Mouse (Mus musculus) midbrain, embryonic 12.5 days (tissue): ENCODE results near the gene Raph1. TPM values are rescaled to one million over a fixed set of nuclear protein-coding genes. Genes with fewer than 3 reads are reported as not detected.
A peak's percentile ranks its signal among the peaks of the same experiment; 100 is the strongest.

Source experiments
- ATAC-seq: fragments of 200-750 bp; cut with Nextera tagmentation; 2 replicates; pipeline ENCODE4 v1.8.0; 2017; ENCODE audit warnings: low read depth, moderate TSS enrichment, moderate library complexity; ENCODE audit not compliant: low FRiP score
- H3K27ac ChIP-seq: fragments of 300-500 bp; sonication (generic); replicated peaks from 2 replicates; pipeline ENCODE4 v1.5.1; 2016; ENCODE audit warnings: mild to moderate bottlenecking
- H3K27me3 ChIP-seq: fragments of 300-500 bp; sonication (generic); 2 replicates; pipeline ENCODE4 v1.6.1; 2016; ENCODE audit warnings: mild to moderate bottlenecking
- H3K36me3 ChIP-seq: fragments of 300-500 bp; sonication (generic); 2 replicates; pipeline ENCODE4 v1.6.1; 2016
- H3K4me1 ChIP-seq: fragments of 300-500 bp; sonication (generic); 2 replicates; pipeline ENCODE4 v1.6.1; 2016
- H3K4me2 ChIP-seq: fragments of 300-500 bp; sonication (generic); replicated peaks from 2 replicates; pipeline ENCODE4 v1.6.1; 2016; ENCODE audit warnings: mild to moderate bottlenecking, moderate library complexity
- H3K4me3 ChIP-seq: fragments of 300-500 bp; sonication (generic); 2 replicates; pipeline ENCODE4 v1.5.1; 2016; ENCODE audit warnings: mild to moderate bottlenecking
- H3K9ac ChIP-seq: fragments of 300-500 bp; sonication (generic); replicated peaks from 2 replicates; pipeline ENCODE4 v1.6.1; 2016; ENCODE audit warnings: mild to moderate bottlenecking, moderate library complexity
- H3K9me3 ChIP-seq: fragments of 300-500 bp; sonication (generic); 2 replicates; pipeline ENCODE4 v1.6.1; 2016; ENCODE audit warnings: mild to moderate bottlenecking
- WGBS: fragments of 180-500 bp; shearing (Covaris S2); methylation state at CpG from one replicate; pipeline ENCODE4 v1.1.7; 2016; 5-methylcytosine and 5-hydroxymethylcytosine counted together
- polyA plus RNA-seq: library from polyadenylated mRNA; unstranded; fragments of >200 nt; fragmentation: Nextera tagmentation; extraction: Ambion mirVana; gene quantifications from 2 replicates; pipeline ENCODE4 v1.2.1, GENCODE M21; 2016

Raph1 gene
- polyA plus RNA-seq, 1 experiment from 2014 or later, result 24.9 TPM

- WGBS, result 95% methylated on average over 6 of the region's 6 CpGs
- H3K27me3 ChIP-seq, result no peaks in the 10 kb centered on the region
- H3K9ac ChIP-seq, result no peak overlapping the region
- H3K4me1 ChIP-seq, result no peaks in the 10 kb centered on the region
- no peak overlapping the region for H3K27ac ChIP-seq
- ATAC-seq, result no peak
- 0 out of 2 replicates have a peak, but pooled peaks cover 2% of the 10 kb centered on the region for H3K9me3 ChIP-seq
- H3K4me3 ChIP-seq, result no peak overlapping the region
- H3K4me2 ChIP-seq, result no peak overlapping the region
- no peaks in the 10 kb centered on the region for H3K36me3 ChIP-seq
Observed at GRCm38 (mm10) chr1:60593101-60593500, 26.2 kb upstream of the Raph1 start.

DNA sequence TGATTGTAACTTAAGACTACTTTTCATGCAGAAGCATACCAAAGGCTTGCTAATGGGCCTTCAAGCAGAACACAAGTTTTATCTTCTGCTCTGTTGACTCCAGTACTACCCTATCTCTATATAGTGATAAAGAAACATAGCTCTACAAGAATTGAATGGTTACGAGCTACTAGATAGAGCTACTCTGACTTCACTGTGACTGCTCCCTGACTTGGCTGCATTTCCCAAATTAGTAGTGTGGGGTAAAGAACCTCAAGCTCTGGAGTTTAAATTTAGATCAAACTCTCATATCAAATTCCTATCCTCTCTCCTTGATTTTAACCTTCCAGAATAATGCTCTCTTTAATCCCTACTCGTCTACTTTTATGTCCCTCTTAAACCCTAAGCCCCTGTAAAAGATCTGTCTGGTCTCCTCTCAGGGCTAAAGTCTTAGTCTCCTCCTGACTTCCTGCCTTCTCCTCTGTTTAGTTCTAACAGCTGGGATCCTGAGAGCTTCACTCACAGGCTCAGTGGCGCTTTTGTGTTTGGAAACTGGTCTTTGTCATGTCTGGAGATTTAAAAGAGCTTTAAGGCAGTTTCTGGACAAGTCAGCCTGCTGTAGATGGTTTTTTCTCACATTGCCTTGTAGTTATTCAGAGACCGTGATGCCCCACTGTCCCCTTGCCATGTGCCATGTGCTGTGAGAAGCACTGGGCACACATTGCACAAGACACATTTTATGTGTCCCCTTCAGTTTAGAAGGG lies 22.2 kb upstream of the Raph1 start:
- no peak overlapping the region for H3K27ac ChIP-seq
- WGBS, result 55% methylated on average over 4 of the region's 4 CpGs
- no peak overlapping the region for H3K9ac ChIP-seq
- ATAC-seq, result no peak
- 0 out of 2 replicates have a peak, but pooled peaks cover 2% of the 10 kb centered on the region for H3K9me3 ChIP-seq
- no peaks in the 10 kb centered on the region for H3K36me3 ChIP-seq
- H3K27me3 ChIP-seq, result no peaks in the 10 kb centered on the region
- no peaks in the 10 kb centered on the region for H3K4me1 ChIP-seq
- H3K4me2 ChIP-seq, result no peak overlapping the region
- H3K4me3 ChIP-seq, result no peak overlapping the region

DNA sequence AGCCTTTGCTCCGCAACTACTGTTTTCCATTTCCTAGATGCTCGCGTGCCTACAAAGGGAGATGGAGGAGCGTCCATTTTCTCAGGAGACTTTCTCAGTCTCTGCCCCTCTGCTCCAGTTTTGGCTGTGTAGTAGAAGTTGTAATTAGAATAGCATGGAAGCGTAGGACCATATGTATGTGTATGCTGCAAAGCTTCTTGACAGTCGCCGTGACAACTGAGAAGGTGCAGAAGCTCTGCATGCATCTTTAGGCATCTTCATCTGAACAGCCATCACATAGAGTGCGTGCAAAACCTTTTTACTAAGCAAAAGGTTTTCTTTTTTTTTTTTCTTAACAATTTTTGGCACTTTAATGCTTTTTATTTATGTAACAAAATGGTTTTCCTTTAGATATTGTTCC lies 14.1 kb upstream of the Raph1 start:
- H3K4me2 ChIP-seq, result no peak overlapping the region
- H3K9me3 ChIP-seq, result no peaks in the 10 kb centered on the region
- H3K4me1 ChIP-seq, result no peaks in the 10 kb centered on the region
- 91% methylated on average over 8 of the region's 8 CpGs for WGBS
- no peak overlapping the region for H3K9ac ChIP-seq
- H3K36me3 ChIP-seq, result no peaks in the 10 kb centered on the region
- no peak overlapping the region for H3K27ac ChIP-seq
- H3K4me3 ChIP-seq, result no peak overlapping the region
- H3K27me3 ChIP-seq, result no peaks in the 10 kb centered on the region
- no peak for ATAC-seq

GRCm38 (mm10) chr1:60579886-60580285 lies 13.0 kb upstream of the Raph1 start:
- no peak for ATAC-seq
- H3K27me3 ChIP-seq, result no peaks in the 10 kb centered on the region
- 75% methylated on average over 1 of the region's 1 CpGs for WGBS

GRCm38 (mm10) chr1:60572699-60573098 lies 5.8 kb upstream of the Raph1 start:
- Histone ChIP-seq H3K27ac (no peak overlapping the region), H3K27me3 (0 out of 2 replicates have a peak, but pooled peaks cover 4% of the 10 kb centered on the region), H3K36me3 (no peaks in the 10 kb centered on the region), H3K4me3 (no peak overlapping the region), H3K9me3 (no peaks in the 10 kb centered on the region), H3K4me2 (no peak overlapping the region), H3K9ac (no peak overlapping the region), H3K4me1 (no peaks in the 10 kb centered on the region)
- ATAC-seq, result no peak
- 82% methylated on average over 3 of the region's 3 CpGs for WGBS

More at GRCm38 (mm10) chr1:60579886-60580285, 13.0 kb upstream of the Raph1 start:
- Histone ChIP-seq H3K4me1 (no peaks in the 10 kb centered on the region), H3K4me3 (no peak overlapping the region), H3K9ac (no peak overlapping the region), H3K27ac (no peak overlapping the region), H3K9me3 (no peaks in the 10 kb centered on the region), H3K36me3 (no peaks in the 10 kb centered on the region), H3K4me2 (no peak overlapping the region)

DNA sequence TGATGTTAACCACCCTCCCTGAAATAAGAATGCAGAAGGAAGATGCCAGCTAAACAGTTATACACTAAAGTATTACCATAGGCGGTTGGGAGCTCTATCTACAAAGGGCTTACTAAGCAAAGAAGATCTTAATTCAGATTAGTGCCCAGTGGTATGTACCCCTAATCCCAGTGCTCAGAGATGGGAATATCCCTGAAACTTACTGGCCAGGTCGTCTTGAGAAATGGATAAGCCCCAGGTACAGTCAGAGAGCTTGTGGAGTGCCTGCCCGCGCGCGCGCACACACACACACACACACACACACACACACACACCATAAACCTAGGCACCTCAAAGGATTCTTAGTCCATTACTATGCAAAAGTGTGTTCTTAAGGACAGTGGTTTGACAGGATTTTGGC lies 2.8 kb upstream of the Raph1 start:
- H3K9me3 ChIP-seq, result no peaks in the 10 kb centered on the region
- H3K4me2 ChIP-seq, result no peak overlapping the region
- H3K27me3 ChIP-seq, result 0 out of 2 replicates have a peak, but pooled peaks cover 4% of the 10 kb centered on the region
- H3K36me3 ChIP-seq, result no peaks in the 10 kb centered on the region
- H3K9ac ChIP-seq, result no peak overlapping the region
- H3K27ac ChIP-seq, result no peak overlapping the region
- ATAC-seq, result no peak
- WGBS, result 86% methylated on average over 7 of the region's 7 CpGs
- peaks cover 5% of the 10 kb centered on the region; the same call in 1 of the 2 replicates for H3K4me1 ChIP-seq
- H3K4me3 ChIP-seq, result no peak overlapping the region

GRCm38 (mm10) chr1:60569210-60569609 lies 2.3 kb upstream of the Raph1 start:
- ATAC-seq, result no peak
- WGBS, result 64% methylated on average over 5 of the region's 5 CpGs

GRCm38 (mm10) chr1:60567321-60567720 lies 417 bp upstream of the Raph1 start:
- Histone ChIP-seq H3K4me1 (peaks cover 7% of the 10 kb centered on the region; the same call in 1 of the 2 replicates), H3K36me3 (no peaks in the 10 kb centered on the region), H3K4me2 (peak overlapping the region; percentile 83), H3K9me3 (no peaks in the 10 kb centered on the region), H3K27me3 (0 out of 2 replicates have a peak, but pooled peaks cover 4% of the 10 kb centered on the region), H3K9ac (peak overlapping the region; percentile 96), H3K27ac (peak overlapping the region; percentile 97), H3K4me3 (peak overlapping the region; percentile 96)
- ATAC-seq, result no peak
- WGBS, result 25% methylated on average over 5 of the region's 5 CpGs

More at GRCm38 (mm10) chr1:60569210-60569609, 2.3 kb upstream of the Raph1 start:
- H3K4me2 ChIP-seq, result no peak overlapping the region
- H3K9ac ChIP-seq, result no peak overlapping the region
- H3K36me3 ChIP-seq, result no peaks in the 10 kb centered on the region
- no peak overlapping the region for H3K27ac ChIP-seq
- no peak overlapping the region for H3K4me3 ChIP-seq
- H3K9me3 ChIP-seq, result no peaks in the 10 kb centered on the region
- peaks cover 7% of the 10 kb centered on the region; the same call in 1 of the 2 replicates for H3K4me1 ChIP-seq
- H3K27me3 ChIP-seq, result 0 out of 2 replicates have a peak, but pooled peaks cover 4% of the 10 kb centered on the region

GRCm38 (mm10) chr1:60565931-60566630 lies 823 bp downstream of the Raph1 start:
- Histone ChIP-seq H3K4me1 (peaks cover 7% of the 10 kb centered on the region; the same call in 1 of the 2 replicates), H3K4me2 (peak overlapping the region; percentile 83), H3K27me3 (0 out of 2 replicates have a peak, but pooled peaks cover 4% of the 10 kb centered on the region), H3K9ac (peak overlapping the region; percentile 96), H3K4me3 (peak overlapping the region; percentile 96), H3K27ac (peak overlapping the region; percentile 97), H3K9me3 (no peaks in the 10 kb centered on the region), H3K36me3 (peaks cover 6% of the 10 kb centered on the region; the same call in 1 of the 2 replicates)
- peak; percentile 77 for ATAC-seq
- under 1% methylated on average over 42 of the region's 56 CpGs for WGBS

DNA sequence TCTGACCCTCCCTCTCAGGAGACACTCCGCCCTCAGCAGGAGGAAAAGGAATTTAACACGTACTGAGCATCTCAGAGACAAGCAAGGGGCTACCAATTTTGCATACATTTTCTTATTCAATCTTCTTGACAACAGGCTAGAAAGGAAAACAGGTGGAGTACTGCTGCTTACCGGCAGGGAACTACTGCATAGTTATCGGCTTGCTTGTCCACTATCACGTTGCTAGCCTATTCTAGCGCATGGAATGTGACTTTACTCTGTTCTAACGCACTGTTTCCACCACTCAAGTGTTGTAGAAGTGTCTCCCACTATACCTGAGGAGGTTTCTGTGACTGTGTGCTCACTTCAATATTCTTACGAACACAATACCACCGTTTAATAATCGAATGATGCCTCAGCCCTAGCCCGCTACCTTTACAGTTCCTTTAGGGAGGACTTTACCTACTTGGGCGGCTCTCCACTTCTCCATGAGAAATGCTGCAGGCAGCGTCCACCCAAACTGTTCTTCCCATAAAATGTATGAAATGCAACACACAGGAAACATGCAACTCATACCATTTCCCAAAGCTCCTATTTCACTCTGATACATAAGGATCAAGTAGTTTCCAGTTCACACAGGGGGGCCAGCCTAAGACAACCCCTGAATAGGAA lies 1.5 kb downstream of the Raph1 start:
- Histone ChIP-seq H3K9ac (peak overlapping the region; percentile 96), H3K27ac (peak overlapping the region; percentile 97), H3K9me3 (peaks cover 6% of the 10 kb centered on the region), H3K4me3 (peak overlapping the region; percentile 96), H3K27me3 (0 out of 2 replicates have a peak, but pooled peaks cover 4% of the 10 kb centered on the region), H3K4me2 (peak overlapping the region; percentile 83), H3K36me3 (peaks cover 9% of the 10 kb centered on the region; the same call in 1 of the 2 replicates), H3K4me1 (peaks cover 7% of the 10 kb centered on the region; the same call in 1 of the 2 replicates)
- ATAC-seq, result no peak
- 1% methylated on average over 13 of the region's 13 CpGs for WGBS

GRCm38 (mm10) chr1:60564691-60565090 lies 2.2 kb downstream of the Raph1 start:
- Histone ChIP-seq H3K27me3 (0 out of 2 replicates have a peak, but pooled peaks cover 4% of the 10 kb centered on the region), H3K36me3 (peaks cover 9% of the 10 kb centered on the region; the same call in 1 of the 2 replicates), H3K9ac (no peak overlapping the region), H3K4me3 (peak overlapping the region; percentile 96), H3K4me1 (peaks cover 7% of the 10 kb centered on the region; the same call in 1 of the 2 replicates), H3K9me3 (peaks cover 7% of the 10 kb centered on the region), H3K4me2 (peak overlapping the region; percentile 83), H3K27ac (no peak overlapping the region)
- 88% methylated on average over 5 of the region's 5 CpGs for WGBS
- ATAC-seq, result no peak
